Mouse (Mus musculus) naive thymus-derived CD4-positive, alpha-beta T cell, adult 2 months (primary cell): ENCODE measurements at regions not wholly inside any gene's neighbourhood (a gene's known extent, or its start where the extent isn't known, plus 50 kb on each side); places are given as distances from the start of the nearest gene placed in this dataset.

Source experiments
- DNase-seq: peaks from one replicate; pipeline ENCODE4 v3.0.0-alpha.2; 2011; ENCODE audit warnings: low read depth

- DNase-seq = peak; percentile 75
Measured at GRCm38 (mm10) chr2:103848923-103849700, 51.7 kb upstream of the Caprin1 start.

GRCm38 (mm10) chr2:103849766-103850530 lies 52.5 kb upstream of the Caprin1 start:
- DNase-seq = no peak

- DNase-seq = no peak
Measured at GRCm38 (mm10) chr2:103850531-103850816, 53.0 kb upstream of the Caprin1 start.

GRCm38 (mm10) chr2:103851171-103851570 lies 53.7 kb upstream of the Caprin1 start:
- no peak for DNase-seq

- DNase-seq = no peak
Measured at GRCm38 (mm10) chr2:103861226-103861625, 63.8 kb upstream of the Caprin1 start.

GRCm38 (mm10) chr2:103864254-103864653 lies 66.8 kb upstream of the Caprin1 start:
- no peak for DNase-seq

- DNase-seq = peak; percentile 68
Measured at GRCm38 (mm10) chr2:103865319-103866171, 68.1 kb upstream of the Caprin1 start.

- DNase-seq = no peak
Measured at GRCm38 (mm10) chr2:103867241-103867957, 70.0 kb upstream of the Caprin1 start.

- DNase-seq = no peak
Measured at GRCm38 (mm10) chr2:103867958-103868330, 70.5 kb upstream of the Caprin1 start.

GRCm38 (mm10) chr2:103868655-103869054 lies 71.2 kb upstream of the Caprin1 start:
- no peak for DNase-seq

GRCm38 (mm10) chr2:103871522-103872276 lies 74.2 kb upstream of the Caprin1 start:
- peak; percentile 64 for DNase-seq

- no peak for DNase-seq
Measured at GRCm38 (mm10) chr2:103872277-103872636, 74.8 kb upstream of the Caprin1 start.

- DNase-seq = no peak
Measured at GRCm38 (mm10) chr2:103873381-103873780, 75.9 kb upstream of the Caprin1 start.

- DNase-seq = no peak
Measured at GRCm38 (mm10) chr2:103874466-103874865, 77.0 kb upstream of the Caprin1 start.

- DNase-seq = no peak
Measured at GRCm38 (mm10) chr2:103875754-103876153, 78.3 kb upstream of the Caprin1 start.

- DNase-seq = no peak
Measured at GRCm38 (mm10) chr2:103876236-103876635, 78.8 kb upstream of the Caprin1 start.

GRCm38 (mm10) chr2:103881026-103881763 lies 76.6 kb upstream of the Lmo2 start:
- DNase-seq = no peak

- no peak for DNase-seq
Measured at GRCm38 (mm10) chr2:103884926-103885325, 72.9 kb upstream of the Lmo2 start.

GRCm38 (mm10) chr2:103888023-103888422 lies 69.8 kb upstream of the Lmo2 start:
- no peak for DNase-seq

- DNase-seq = no peak
Measured at GRCm38 (mm10) chr2:103891240-103891767, 66.5 kb upstream of the Lmo2 start.
